Mouse (Mus musculus) hematopoietic stem cell, adult 5-6 weeks (primary cell): ENCODE results near the gene Gm10135. TPM values are rescaled to one million over a fixed set of nuclear protein-coding genes. Genes with fewer than 3 reads are reported as not detected.
"Not testable (repeated sequence)": the region's sequence is repeated elsewhere in the genome, so short reads cannot be mapped to it uniquely, and the experiment has no call there.

Source experiments
- ATAC-seq, 2 experiments: fragments of 125-278 bp in 1 of 2; replicated peaks in 1 of 2; 2 replicates each; pipeline ENCODE4 v1.8.0; 2016 to 2017; ENCODE audit warnings: inconsistent platforms in 2 of 2, mild to moderate bottlenecking in 2 of 2, moderate number of reproducible peaks in 2 of 2, low read depth in 1 of 2, moderate TSS enrichment in 1 of 2; ENCODE audit not compliant: low FRiP score in 2 of 2, poor library complexity in 2 of 2, severe bottlenecking in 2 of 2, insufficient read depth in 1 of 2, low TSS enrichment in 1 of 2
- total RNA-seq: library from RNA; stranded (forward); fragments of 172-1452, 232-1000 nt; gene quantifications from 2 replicates; pipeline ENCODE4 v1.2.3, GENCODE M21; 2017

Gm10135 gene
- total RNA-seq = not detected in 2 replicates

GRCm38 (mm10) chr5:72974602-72975001 is at the start of gene Gm10135:
Gm10135 (minus strand) TSS chr5:72974702.
- ATAC-seq = no peak; a peak in 1 of 4 replicates

GRCm38 (mm10) chr5:73023801-73024200 is 49.3 kb upstream of the Gm10135 start:
- ATAC-seq = no peak

- ATAC-seq = no peak
Observed at GRCm38 (mm10) chr5:73014745-73015144, 40.2 kb upstream of the Gm10135 start.

- ATAC-seq = peak; percentile 29 to 57; a peak in 3 of 4 replicates
Observed at GRCm38 (mm10) chr5:73013611-73014287, 39.2 kb upstream of the Gm10135 start.

GRCm38 (mm10) chr5:73012884-73013610 is 38.5 kb upstream of the Gm10135 start:
- peak in 1 of 2 experiments; percentile 24; a peak in 1 of 4 replicates for ATAC-seq

- not testable (repeated sequence) for ATAC-seq
Observed at GRCm38 (mm10) chr5:73011806-73012205, 37.3 kb upstream of the Gm10135 start.

- peak; percentile 38 to 67; a peak in 3 of 4 replicates for ATAC-seq
Observed at GRCm38 (mm10) chr5:73008230-73008629, 33.7 kb upstream of the Gm10135 start.

GRCm38 (mm10) chr5:73007582-73007959 is 33.1 kb upstream of the Gm10135 start:
- no peak for ATAC-seq

- peak in 1 of 2 experiments; percentile 57; a peak in 1 of 4 replicates for ATAC-seq
Observed at GRCm38 (mm10) chr5:73006784-73007581, 32.5 kb upstream of the Gm10135 start, which contains the start of gene Slc10a4. Slc10a4 (plus strand) TSS chr5:73006883.

- no peak for ATAC-seq
Observed at GRCm38 (mm10) chr5:73004046-73004445, 29.5 kb upstream of the Gm10135 start.

GRCm38 (mm10) chr5:72998546-72998945 is 24.0 kb upstream of the Gm10135 start:
- ATAC-seq = not testable (repeated sequence)

- no peak for ATAC-seq
Observed at GRCm38 (mm10) chr5:72995379-72995778, 20.9 kb upstream of the Gm10135 start.

GRCm38 (mm10) chr5:72994928-72995327 is 20.4 kb upstream of the Gm10135 start:
- ATAC-seq = no peak

- no peak for ATAC-seq
Observed at GRCm38 (mm10) chr5:72994424-72994823, 19.9 kb upstream of the Gm10135 start.

GRCm38 (mm10) chr5:72992474-72992873 is 18.0 kb upstream of the Gm10135 start:
- ATAC-seq = no peak

GRCm38 (mm10) chr5:72989756-72990155 is 15.3 kb upstream of the Gm10135 start:
- ATAC-seq = no peak

GRCm38 (mm10) chr5:72987786-72988185 is 13.3 kb upstream of the Gm10135 start:
- no peak for ATAC-seq

- ATAC-seq = peak; percentile 54 to 61; a peak in 2 of 4 replicates
Observed at GRCm38 (mm10) chr5:72984091-72984490, 9.6 kb upstream of the Gm10135 start.
